Mouse (Mus musculus): Measurements from ENCODE around the gene Sox21.

Sox21 gene

GRCm38 (mm10) chr14:118236886-118237289 is at the start of gene Sox21:
Gene Sox21, minus strand, starts transcription at chr14:118237030.
- peak in 1 of 2 experiments; percentile 37 for DNase-seq

- no peak for DNase-seq
These were observed 49.3 kb upstream of the Sox21 start for GRCm38 (mm10) chr14:118286096-118286495.

GRCm38 (mm10) chr14:118282917-118283316 is 46.1 kb upstream of the Sox21 start:
- no peak for DNase-seq

GRCm38 (mm10) chr14:118282272-118282671 is 45.4 kb upstream of the Sox21 start:
- no peak for DNase-seq

- DNase-seq, result no peak
These were observed 41.1 kb upstream of the Sox21 start for GRCm38 (mm10) chr14:118277704-118278498.

- no peak for DNase-seq
These were observed 36.0 kb upstream of the Sox21 start for GRCm38 (mm10) chr14:118272594-118273555.

- no peak for DNase-seq
These were observed 32.0 kb upstream of the Sox21 start for GRCm38 (mm10) chr14:118268849-118269248.

GRCm38 (mm10) chr14:118266660-118267059 is 29.8 kb upstream of the Sox21 start, which contains the start of gene Gm9376:
Gene Gm9376, plus strand, starts transcription at chr14:118266960.
- DNase-seq, result no peak

- DNase-seq, result no peak
These were observed 16.6 kb upstream of the Sox21 start for GRCm38 (mm10) chr14:118253381-118253780.

GRCm38 (mm10) chr14:118241416-118241815 is 4.6 kb upstream of the Sox21 start:
- no peak for DNase-seq

- DNase-seq, result no peak
These were observed 2.5 kb upstream of the Sox21 start for GRCm38 (mm10) chr14:118239351-118239750.

- DNase-seq, result no peak
These were observed 956 bp upstream of the Sox21 start for GRCm38 (mm10) chr14:118237786-118238185.

GRCm38 (mm10) chr14:118235973-118236885 is 601 bp downstream of the Sox21 start:
- peak in 1 of 2 experiments; percentile 42 for DNase-seq

GRCm38 (mm10) chr14:118235361-118235972 is 1.4 kb downstream of the Sox21 start:
- peak in 1 of 2 experiments; percentile 24 for DNase-seq

- no peak for DNase-seq
These were observed 2.2 kb downstream of the Sox21 start for GRCm38 (mm10) chr14:118234541-118235210.

- no peak for DNase-seq
These were observed 2.9 kb downstream of the Sox21 start for GRCm38 (mm10) chr14:118233786-118234540.

- no peak for DNase-seq
These were observed 4.4 kb downstream of the Sox21 start for GRCm38 (mm10) chr14:118232381-118232970.

GRCm38 (mm10) chr14:118226471-118227155 is 10.2 kb downstream of the Sox21 start:
- no peak for DNase-seq

GRCm38 (mm10) chr14:118225911-118226310 is 10.9 kb downstream of the Sox21 start:
- DNase-seq, result no peak

All from cerebellum, postnatal 14 days (tissue).